Mouse (Mus musculus) retina, postnatal 1 day (tissue): ENCODE measurements at regions not wholly inside any gene's neighbourhood (a gene's known extent, or its start where the extent isn't known, plus 50 kb on each side); places are given as distances from the start of the nearest gene placed in this dataset.
"Not testable (repeated sequence)": the region's sequence is repeated elsewhere in the genome, so short reads cannot be mapped to it uniquely, and the experiment has no call there.

Source experiments
- DNase-seq: peaks from one replicate; pipeline ENCODE4 v3.0.0-alpha.2; 2012

- DNase-seq, result no peak
Measured at GRCm38 (mm10) chr2:116444163-116444562, 378.5 kb upstream of the Meis2 start.

DNA sequence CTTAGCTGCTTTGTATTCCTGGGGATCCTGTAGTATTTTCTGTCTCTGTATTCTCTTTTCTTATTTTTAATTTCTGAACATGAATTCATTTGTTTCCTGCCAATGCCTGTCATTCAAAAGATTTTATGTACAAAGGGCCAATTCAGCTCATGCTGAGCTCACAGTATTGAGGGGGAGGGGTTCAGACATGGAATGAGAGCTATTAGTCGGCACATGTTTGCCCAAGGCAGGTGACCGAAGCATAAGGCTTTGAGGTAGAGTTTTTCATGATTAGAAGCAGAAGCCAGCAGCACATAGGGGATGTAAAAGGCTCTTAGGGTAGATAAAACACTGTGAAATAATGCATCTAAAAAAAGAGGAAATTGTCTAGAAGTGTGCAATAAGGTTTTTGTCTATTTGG, 374.6 kb upstream of the Meis2 start:
- DNase-seq, result peak; percentile 35

DNA sequence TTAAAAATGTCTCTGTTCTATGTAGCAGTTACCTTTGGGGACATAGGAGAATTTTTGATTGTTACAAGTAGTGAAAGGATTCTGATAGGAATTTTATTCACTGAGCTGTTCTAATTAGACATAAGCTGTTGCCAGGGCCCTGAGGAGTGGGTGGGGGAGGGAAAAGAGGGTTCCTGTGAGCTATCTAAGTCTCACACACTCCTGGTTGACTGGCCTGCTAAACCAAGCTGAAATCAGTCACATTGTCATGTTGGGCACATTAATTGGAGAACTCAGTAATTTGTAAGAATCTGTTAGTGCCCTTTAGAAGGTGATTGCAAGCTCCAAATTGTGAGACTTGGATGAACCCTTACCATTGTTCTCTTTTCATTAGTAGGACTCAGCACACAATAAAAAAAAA, 367.8 kb upstream of the Meis2 start:
- peak; percentile 58 for DNase-seq

DNA sequence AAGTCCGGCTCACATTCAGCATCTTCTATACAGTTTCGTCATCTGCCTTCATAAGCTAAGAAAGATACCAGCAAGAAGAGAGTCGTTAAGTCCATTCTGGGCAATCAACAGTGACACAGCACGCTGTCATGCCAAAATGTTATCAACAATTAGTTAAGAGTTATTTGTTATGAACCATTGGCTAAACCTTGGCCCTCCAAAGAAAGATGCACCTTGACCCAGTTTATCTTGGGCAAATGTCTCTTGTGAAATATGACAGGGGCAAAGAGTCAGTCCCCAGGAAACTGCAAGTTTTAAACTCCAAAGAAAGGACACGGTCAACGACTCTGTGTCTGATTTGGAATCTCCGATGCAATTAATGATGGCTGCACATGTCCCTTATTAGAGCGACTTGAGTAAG, 358.5 kb upstream of the Meis2 start:
- peak; percentile 12 for DNase-seq

- no peak for DNase-seq
Measured at GRCm38 (mm10) chr2:116417428-116418195, 352.0 kb upstream of the Meis2 start.

- no peak for DNase-seq
Measured at GRCm38 (mm10) chr2:116415742-116416141, 350.1 kb upstream of the Meis2 start.

DNA sequence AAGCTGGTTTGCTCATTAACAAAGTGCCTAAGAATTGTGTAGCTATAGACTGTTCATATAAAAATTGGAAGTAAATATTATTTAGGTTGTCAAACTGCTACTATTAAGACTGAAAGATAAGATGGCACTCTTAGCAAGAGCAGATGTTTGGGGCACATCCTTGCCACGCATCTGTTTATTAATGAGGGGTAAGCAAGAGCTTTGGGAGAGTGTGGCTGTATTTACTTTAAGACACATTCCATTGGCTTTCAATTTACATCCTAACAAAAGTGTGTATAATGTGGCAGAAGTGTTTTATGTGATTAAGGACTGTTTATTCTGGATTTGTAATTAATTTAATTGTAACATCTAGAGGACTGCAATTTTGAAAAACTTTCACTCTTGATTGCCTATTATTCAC, 336.5 kb upstream of the Meis2 start:
- no peak for DNase-seq

DNA sequence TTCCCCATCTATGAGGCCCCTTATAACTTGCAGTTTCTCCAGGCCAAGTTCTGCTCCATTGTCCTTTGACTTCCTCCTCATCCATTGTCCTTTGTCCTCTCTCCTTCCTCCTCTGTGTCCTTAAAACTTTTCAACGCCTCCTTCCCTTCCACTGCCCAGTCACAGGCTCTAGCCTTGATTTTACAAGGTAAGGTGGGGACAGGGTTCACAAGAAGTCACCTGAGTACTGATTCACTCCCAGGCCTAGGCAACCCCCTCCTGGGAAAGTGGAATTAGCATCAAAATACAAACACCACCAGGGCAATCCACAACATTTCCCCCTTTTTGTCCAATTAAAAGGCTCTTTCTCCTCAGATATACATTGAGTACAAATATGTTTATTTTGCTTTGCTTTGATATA, 334.3 kb upstream of the Meis2 start:
- DNase-seq, result no peak

DNA sequence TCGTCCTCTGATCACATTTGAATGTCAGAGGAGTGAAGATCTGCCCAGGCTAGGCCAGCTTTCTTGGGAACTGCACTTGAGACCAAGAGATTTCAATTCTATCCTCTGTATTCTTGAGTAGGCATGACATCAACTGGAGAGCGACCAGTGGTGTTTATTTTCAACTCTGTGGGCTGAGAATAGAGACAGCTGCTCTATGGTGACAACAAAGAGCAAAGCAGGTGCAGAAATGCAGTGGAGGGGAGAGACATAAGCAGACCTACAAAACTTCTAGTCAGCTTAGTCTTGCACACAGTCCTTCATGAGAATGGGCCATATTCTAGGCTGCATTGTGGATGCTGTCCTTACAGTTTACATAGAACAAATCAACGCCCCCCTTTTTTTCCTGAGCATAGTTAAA, 303.2 kb upstream of the Meis2 start:
- DNase-seq, result no peak

DNA sequence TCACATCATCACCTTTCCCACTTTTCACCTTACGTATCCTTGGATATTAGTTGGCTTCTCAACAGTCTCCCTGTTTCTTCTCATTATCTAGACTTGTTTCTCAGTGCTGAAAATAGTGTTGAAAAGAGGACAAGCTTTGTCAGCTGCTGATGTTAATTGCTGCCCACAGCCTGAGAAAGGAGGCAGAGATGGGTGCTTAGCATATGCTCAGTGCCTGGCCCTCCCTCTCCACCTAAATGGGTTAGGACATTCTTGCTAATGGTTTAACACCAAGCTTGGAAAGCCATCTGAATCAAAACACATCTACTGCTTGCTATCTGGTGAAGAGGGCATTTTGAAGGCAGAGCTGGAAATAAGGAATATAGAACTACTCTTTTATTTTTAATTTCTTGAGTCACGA, 298.5 kb upstream of the Meis2 start:
- no peak for DNase-seq

DNA sequence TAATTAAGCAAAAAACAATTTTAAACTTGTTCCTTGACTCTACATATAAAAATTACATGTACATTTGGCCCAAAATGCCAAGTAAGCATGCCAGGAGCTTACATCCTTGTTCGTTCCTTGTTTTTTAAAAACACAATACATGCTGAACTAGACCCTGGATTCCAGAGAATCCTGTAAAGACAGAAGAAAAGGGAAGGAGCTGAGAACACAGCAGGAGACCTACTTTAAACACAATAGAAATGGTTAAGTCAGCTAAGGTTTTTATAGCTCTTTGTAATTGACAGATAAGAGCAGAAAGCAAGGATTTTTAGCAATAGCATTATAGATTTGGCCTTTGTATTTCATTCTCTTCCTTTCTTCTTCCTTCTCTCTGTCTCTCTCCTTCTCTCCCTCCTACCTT, 292.5 kb upstream of the Meis2 start:
- no peak for DNase-seq

GRCm38 (mm10) chr2:116348530-116348914, 282.9 kb upstream of the Meis2 start:
- no peak for DNase-seq

- DNase-seq, result no peak
Measured at GRCm38 (mm10) chr2:116347827-116348529, 282.3 kb upstream of the Meis2 start.

DNA sequence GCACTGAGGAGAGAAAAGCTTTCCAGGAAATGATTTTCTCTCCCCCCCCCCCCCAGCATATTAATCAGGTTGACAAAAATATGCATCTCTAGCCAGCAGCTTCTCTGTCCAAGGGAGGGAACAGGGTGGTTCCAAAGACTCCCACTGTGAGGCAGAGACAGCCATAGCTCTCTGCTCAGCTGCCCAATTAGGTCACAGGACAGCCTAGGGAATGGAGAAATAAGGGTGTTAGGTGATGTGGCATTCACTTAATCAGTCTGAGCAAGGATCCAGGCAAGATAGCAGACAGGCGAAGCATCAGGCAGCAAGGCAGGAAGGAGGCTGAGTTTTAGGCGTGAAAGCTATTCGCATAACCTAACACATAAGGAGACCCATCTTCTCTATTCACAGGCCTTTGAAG, 266.2 kb upstream of the Meis2 start:
- DNase-seq, result peak; percentile 82

GRCm38 (mm10) chr2:116322039-116322770, 256.6 kb upstream of the Meis2 start:
- peak; percentile 89 for DNase-seq

GRCm38 (mm10) chr2:116299551-116299950, 233.9 kb upstream of the Meis2 start:
- DNase-seq, result peak; percentile 57

DNA sequence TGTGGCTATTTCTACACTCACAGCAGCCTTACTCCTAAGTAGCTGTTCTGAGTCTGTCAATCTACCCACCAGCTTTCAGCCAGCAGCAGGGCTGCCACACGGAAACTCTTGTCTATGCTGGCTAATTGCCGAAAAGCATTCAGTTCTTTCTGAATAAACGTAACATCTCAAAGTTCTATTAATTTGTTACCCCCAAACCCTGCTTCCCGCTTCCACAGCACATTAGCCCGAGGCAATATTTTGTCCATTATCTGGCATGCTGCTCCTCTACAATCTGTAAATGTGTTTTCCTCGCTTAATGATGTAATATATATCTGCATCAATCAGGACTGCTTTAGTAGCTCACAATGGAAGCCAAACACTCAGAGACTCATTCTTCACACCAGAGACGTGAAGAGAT, 224.2 kb upstream of the Meis2 start:
- no peak for DNase-seq

- DNase-seq, result not testable (repeated sequence)
Measured at GRCm38 (mm10) chr2:116243191-116243590, 177.6 kb upstream of the Meis2 start.

DNA sequence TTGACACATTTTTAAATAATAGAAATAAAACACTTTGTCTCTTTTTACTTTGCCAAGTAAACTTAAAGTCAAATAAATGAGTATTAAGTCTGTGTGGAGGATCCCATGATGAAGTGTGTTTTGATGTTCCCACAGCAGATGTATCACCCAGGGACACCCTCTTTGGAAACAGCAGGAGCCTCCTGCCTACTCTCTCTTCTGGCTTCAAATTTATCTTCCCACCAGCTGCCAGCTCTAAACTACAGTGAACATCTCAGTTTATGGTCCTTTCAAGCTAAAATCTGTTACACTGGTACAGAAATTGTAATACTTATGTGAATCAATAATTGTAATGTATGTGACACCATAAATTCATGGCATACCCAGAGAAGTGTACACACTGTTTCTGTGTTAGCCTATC, 171.1 kb upstream of the Meis2 start:
- DNase-seq, result no peak

DNA sequence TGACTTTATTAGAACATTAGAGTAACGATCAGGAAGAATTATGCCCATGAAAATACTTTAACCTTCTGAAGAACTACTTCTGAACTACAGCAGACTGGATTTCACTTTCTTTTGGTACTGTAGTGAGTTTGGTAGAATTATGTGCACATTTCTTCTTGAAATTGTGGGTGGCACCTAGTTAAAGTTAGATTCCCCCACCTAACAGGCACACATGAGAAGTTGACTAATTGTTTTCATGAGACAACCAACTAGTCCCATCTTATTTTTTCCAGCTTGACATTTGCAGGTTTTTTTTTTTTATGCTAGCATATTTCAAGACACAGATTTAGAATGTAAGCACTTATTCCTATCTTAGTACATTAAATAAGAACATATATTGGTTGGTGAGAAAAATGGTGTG, 167.2 kb upstream of the Meis2 start:
- DNase-seq, result no peak

DNA sequence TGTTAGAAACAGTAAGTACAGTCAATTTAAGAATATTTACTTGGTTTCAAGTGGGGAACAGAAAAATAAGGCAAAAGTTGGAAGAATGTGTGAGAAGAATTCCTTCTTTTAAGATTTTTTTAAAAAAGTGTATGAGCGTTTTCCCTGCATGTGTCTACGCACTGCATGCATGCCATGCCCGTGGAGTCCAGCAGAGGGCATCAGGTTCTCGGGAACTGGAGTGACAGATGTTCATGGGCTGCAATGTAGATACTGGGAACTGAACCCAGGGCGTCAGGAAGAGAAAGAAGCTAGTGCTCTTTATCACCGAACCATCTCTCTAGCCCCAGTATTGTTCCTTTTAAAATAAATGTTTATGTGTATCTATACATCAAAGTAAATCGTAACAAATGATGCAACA, 150.8 kb upstream of the Meis2 start:
- DNase-seq, result no peak

DNA sequence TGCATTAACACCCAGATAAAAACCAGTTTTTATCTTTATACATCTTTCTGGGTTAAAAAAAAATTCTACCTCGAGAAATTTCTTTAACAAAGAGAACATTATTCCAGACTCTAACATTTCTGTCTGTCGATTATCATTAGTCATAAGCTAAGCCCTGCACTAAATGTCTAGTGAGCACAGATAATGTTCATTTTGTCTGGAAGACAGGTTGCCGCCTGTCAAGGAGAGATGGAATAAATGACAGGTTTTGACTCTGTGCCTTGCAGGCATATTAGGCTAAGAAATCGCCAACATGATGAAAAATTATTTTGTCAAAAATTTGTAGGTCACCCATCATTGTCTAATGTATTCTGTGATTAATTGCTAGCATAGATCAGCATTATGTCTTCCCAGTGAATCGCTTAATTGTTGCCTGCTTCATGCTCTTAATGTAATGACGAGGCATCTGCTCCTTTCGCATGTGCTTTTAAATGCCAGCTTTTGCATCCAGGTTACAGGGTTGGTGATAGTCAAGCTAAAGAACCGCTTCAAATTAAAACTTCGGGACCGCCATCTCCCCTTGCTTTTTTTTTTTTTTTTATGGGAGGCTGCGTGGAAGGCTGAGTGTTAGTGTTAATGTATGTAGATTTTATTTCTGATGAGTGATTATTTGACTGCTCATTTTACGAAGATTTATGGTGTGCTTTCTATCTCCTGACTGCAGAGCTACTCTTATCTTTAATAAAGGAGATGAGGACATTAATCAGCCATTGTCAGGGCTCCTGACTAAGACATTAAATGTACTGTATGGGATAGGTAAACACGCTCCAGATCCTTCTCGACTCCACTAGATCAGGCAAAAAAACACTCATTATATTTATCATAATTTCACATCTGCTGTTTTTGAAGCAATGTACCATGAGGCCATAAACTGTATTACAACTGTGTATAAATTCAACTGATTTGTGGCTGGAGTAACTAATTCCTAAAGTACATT, 135.9 kb upstream of the Meis2 start:
- peak; percentile 52 for DNase-seq

DNA sequence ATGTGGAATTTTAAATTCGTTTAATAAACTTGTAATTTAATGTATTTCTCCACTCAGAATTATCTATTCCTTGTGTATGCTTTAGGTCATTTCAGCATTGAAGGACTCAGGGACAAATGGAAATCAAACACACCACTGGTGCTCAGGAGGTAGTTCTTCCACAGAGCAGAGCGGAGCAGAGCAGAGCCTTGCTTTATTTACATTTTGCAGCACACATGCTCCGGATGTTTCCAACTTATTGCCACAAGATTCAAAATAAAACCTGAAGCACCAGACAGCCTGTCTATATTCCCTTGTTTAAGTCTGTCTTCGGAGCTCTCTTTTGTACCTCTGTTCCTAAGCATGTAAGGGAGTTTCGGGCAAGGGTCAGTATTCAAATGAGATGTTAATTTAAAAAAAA, 135.2 kb upstream of the Meis2 start:
- DNase-seq, result no peak
